Mouse (Mus musculus) testis, adult 2 months (tissue): ENCODE measurements at regions not wholly inside any gene's neighbourhood (a gene's known extent, or its start where the extent isn't known, plus 50 kb on each side); places are given as distances from the start of the nearest gene placed in this dataset.

Source experiments
- H3K27ac ChIP-seq: fragments of 200-500 bp; 2 replicates; pipeline ENCODE4 v1.5.1; 2012; ENCODE audit warnings: low read depth, low read length; ENCODE audit not compliant: control insufficient read depth, insufficient read depth
- H3K27me3 ChIP-seq: fragments of 200-500 bp; 2 replicates; pipeline ENCODE4 v1.6.1; 2012; ENCODE audit warnings: mild to moderate bottlenecking, low read length, moderate library complexity; ENCODE audit not compliant: control insufficient read depth, insufficient read depth
- H3K36me3 ChIP-seq: fragments of 200-500 bp; 2 replicates; pipeline ENCODE4 v1.6.1; 2012; ENCODE audit warnings: mild to moderate bottlenecking, low read length; ENCODE audit not compliant: control insufficient read depth, insufficient read depth
- H3K4me1 ChIP-seq: fragments of 200-500 bp; 2 replicates; pipeline ENCODE4 v1.6.1; 2012; ENCODE audit warnings: low read length; ENCODE audit not compliant: control insufficient read depth, insufficient read depth
- H3K4me3 ChIP-seq: fragments of 200-500 bp; 2 replicates; pipeline ENCODE4 v1.5.1; 2012; ENCODE audit warnings: low read depth, mild to moderate bottlenecking, low read length, moderate library complexity, mixed read lengths; ENCODE audit not compliant: control insufficient read depth
- CTCF ChIP-seq: fragments of 200-500 bp; IDR thresholded peaks from 2 replicates; pipeline ENCODE4 v1.5.1; 2012; ENCODE audit warnings: low read depth, mild to moderate bottlenecking, inconsistent platforms, low read length, moderate library complexity; ENCODE audit not compliant: control insufficient read depth, insufficient read depth, insufficient replicate concordance
- POLR2A ChIP-seq: fragments of 200-500 bp; IDR thresholded peaks from 2 replicates; pipeline ENCODE4 v1.6.1; 2012; ENCODE audit warnings: low read depth, mild to moderate bottlenecking, inconsistent platforms, low read length, moderate library complexity; ENCODE audit not compliant: control insufficient read depth

DNA sequence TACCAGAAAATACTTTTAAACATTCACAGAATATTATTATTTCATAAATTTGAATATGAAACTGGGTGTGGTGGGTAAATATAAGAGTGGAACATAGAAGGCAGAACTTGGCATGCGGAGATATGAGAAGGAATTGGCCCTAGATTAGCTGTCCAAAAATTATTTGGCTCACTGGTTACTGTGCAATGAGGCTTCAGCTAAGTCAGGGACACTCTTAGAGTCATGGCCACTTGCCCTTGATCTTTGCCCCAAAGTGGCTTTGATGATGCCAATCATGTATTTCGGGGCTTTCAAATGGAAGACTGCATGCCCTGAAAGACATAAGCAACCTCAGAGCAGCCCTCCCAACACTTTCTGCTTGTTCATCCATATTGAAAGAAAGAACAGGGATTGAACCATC is 76.9 kb downstream of the Pxdc1 start:
- Histone ChIP-seq H3K27me3 (no peaks in the 10 kb centered on the region), H3K4me3 (no peak overlapping the region)
- no peak for TF ChIP-seq POLR2A
- no peak for TF ChIP-seq CTCF

GRCm38 (mm10) chr13:34575997-34576314 is 77.3 kb downstream of the Pxdc1 start:
- Histone ChIP-seq H3K27ac (no peak overlapping the region), H3K4me3 (no peak overlapping the region), H3K36me3 (no peaks in the 10 kb centered on the region), H3K4me1 (no peaks in the 10 kb centered on the region), H3K27me3 (no peaks in the 10 kb centered on the region)
- TF ChIP-seq POLR2A = no peak
- no peak for TF ChIP-seq CTCF

More for the DNA sequence above, 76.9 kb downstream of the Pxdc1 start:
- Histone ChIP-seq H3K4me1 (no peaks in the 10 kb centered on the region), H3K36me3 (no peaks in the 10 kb centered on the region), H3K27ac (no peak overlapping the region)

DNA sequence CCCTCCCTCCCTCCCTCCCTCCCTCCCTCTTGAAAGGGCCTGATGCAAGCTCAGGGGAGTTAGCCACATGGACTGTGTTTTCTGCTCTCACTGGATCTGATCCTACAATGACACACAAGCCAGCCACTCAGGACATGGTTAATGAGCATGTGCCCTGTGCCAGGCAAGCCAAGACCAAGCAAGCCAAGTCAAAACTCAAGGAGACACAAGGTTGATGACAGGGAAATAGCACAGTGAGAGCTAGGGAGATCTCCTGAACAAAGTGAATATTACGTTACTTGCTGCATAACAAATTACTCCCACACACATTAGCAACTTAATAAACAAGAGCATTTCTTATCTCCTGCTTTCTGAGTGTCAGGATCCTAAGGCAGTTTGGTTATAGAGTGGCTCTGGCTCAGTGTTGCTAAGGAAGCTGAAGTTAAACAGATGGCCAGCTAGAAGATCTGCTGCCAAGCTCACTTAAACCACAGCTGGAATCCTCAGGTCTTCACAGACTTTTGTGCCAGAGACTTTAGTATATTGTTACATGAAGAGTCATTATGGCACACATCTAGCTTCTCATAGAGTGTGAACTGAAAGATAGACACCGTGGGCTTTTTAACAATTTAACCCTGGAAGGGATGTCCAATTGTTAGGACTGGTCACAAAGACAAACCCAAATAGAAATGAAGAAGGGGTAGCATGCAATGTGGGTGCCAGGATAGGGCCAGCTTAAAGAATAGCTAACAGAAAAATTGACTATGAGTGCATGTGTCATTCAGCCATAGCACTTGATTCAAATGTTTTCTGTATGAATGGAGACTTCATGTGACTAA is 77.9 kb downstream of the Pxdc1 start:
- TF ChIP-seq CTCF (no peak), POLR2A (no peak)
- Histone ChIP-seq H3K27me3 (no peaks in the 10 kb centered on the region), H3K4me3 (no peak overlapping the region), H3K4me1 (no peaks in the 10 kb centered on the region), H3K27ac (no peak overlapping the region), H3K36me3 (no peaks in the 10 kb centered on the region)

DNA sequence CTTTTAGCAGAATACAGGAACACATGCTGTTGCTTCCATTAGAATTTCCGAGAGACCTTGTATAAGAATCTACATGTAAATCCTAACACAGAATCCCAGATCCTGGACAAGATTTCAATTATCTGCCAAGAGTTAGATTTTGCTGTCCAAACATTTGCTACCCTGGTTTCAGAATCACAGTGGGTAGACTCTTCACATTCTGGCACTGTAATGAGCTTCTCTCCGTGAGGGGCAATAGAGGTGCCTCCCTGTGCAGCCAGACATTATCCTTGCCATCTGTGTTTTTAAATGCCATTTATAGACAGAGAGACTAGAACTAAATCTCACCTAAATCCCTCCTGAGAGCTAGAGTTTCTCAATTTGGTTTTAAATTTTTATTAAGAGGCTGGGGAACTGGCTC is 84.0 kb downstream of the Pxdc1 start:
- Histone ChIP-seq H3K36me3 (no peaks in the 10 kb centered on the region), H3K27ac (no peak overlapping the region), H3K4me3 (no peak overlapping the region), H3K27me3 (no peaks in the 10 kb centered on the region), H3K4me1 (no peaks in the 10 kb centered on the region)
- no peak for TF ChIP-seq CTCF
- no peak for TF ChIP-seq POLR2A

DNA sequence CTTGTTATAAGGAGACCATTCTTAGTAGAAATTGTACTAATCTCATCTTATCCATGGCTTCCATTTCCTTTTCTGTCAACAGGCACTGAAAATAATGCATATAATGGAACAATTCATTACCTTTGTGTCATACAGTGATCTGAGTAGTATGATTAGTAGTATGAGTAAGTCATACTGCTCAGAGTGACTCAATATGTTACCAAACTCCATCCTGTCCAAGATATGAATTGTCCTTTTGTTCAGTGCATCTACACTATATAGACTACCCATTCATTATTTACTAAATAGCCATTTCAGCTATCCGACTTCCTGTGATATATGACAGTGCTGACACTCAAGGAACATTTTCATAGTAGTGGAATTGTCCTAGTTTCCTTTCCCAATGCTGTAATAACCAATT is 86.6 kb downstream of the Pxdc1 start:
- H3K4me1 ChIP-seq = no peaks in the 10 kb centered on the region
- H3K27me3 ChIP-seq = no peaks in the 10 kb centered on the region
- H3K36me3 ChIP-seq = no peaks in the 10 kb centered on the region
- TF ChIP-seq CTCF (no peak), POLR2A (no peak)
- H3K4me3 ChIP-seq = no peak overlapping the region
- H3K27ac ChIP-seq = no peak overlapping the region

GRCm38 (mm10) chr13:34550130-34550884 is 103.0 kb downstream of the Pxdc1 start:
- no peaks in the 10 kb centered on the region for H3K4me1 ChIP-seq
- no peaks in the 10 kb centered on the region for H3K36me3 ChIP-seq
- TF ChIP-seq CTCF (no peak), POLR2A (no peak)
- H3K4me3 ChIP-seq = no peak overlapping the region
- no peaks in the 10 kb centered on the region for H3K27me3 ChIP-seq
- H3K27ac ChIP-seq = no peak overlapping the region

DNA sequence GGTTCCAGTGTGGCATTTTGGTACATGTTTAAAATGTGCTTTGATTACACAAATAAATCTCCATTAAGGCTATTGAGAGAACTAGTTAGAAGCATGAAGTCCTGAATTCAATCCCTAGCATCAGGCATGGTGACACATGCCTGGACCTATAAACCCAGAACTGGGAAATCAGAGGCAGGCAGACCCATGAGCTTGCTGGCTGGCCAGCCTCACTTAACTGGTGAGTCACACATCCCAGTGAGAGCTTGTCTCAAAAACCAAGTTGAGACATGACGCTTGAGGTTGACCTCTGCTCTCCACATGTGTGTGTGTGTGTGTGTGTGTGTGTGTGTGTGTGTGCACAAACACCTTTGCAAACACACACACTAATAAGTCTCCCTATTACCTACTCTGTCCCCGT is 112.6 kb downstream of the Pxdc1 start:
- no peak for TF ChIP-seq POLR2A
- TF ChIP-seq CTCF = no peak
- H3K27ac ChIP-seq = no peak overlapping the region

More for the DNA sequence above, 112.6 kb downstream of the Pxdc1 start:
- Histone ChIP-seq H3K27me3 (no peaks in the 10 kb centered on the region), H3K4me1 (no peaks in the 10 kb centered on the region), H3K4me3 (no peak overlapping the region), H3K36me3 (no peaks in the 10 kb centered on the region)
